Mouse (Mus musculus): ENCODE results near the gene Pls3.

DNA sequence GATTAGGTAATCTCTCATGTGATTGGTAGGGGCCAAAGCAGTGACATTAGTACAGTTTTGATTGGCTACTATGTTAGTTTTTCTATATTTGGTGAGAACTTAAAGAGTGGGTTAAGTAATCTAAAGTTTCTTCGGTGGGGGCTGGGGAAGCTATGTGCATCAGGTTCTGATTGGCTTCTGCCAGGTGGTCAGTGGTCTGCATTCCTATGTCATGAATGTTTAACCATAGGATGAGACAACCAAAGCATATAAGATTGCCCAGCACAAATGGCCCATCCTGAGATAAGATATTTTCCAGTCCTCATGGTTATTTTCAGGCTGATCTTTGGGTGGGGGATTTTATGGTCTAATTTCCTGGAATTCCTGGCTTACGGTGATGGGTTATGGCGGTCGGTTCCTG is 95.2 kb downstream of the Pls3 start:
- no peak for TF ChIP-seq CTCF (IDR thresholded peaks at IDR 0.05; ENCODE audit: borderline replicate concordance, insufficient read depth, low read depth, low read length)
- no peak for TF ChIP-seq POLR2A (IDR thresholded peaks at IDR 0.05; ENCODE audit: borderline replicate concordance, insufficient read depth, low read length)
